Mouse (Mus musculus): ENCODE data around the gene Hist1h1d.
"Not testable (repeated sequence)": the region's sequence is repeated elsewhere in the genome, so short reads cannot be mapped to it uniquely, and the experiment has no call there.

The Hist1h1d gene

GRCm38 (mm10) chr13:23529480-23530165 is 23.4 kb upstream of the Hist1h1d start:
- DNase-seq (ENCODE audit: low spot score in 2 of 2) = no peak

DNA sequence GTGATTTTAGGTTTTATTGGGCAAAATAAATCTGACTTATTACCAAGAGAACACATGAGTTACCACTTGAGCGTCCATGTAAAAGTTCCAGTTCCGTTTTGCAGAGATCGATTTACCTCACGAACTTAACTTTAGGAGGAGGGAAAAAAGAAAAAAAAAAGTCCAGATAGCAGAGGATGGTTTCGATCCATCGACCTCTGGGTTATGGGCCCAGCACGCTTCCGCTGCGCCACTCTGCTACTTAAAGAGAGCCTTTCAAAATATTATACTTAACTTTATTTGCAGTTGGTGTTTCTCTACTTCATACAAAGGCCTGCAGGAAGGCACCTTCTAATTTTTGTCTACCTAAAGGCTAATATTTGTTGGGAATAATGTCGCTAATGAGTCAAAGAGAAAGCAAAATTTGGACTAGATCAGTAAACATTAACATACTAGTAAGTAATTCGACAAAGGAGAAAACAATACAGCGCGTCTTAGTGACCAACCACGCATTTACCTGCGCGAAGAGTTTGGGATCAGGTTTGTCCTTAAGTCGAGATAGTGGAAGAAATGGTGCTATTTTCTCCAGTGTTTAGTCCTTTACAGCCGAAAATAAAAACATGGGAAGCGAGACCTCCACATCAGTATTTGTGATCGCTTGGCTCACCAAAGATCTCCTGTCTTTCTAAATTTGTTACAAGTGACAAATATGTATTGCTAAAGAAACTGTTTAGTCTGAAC is 22.7 kb upstream of the Hist1h1d start:
- peak; percentile 59 to 84 for DNase-seq (ENCODE audit: low spot score in 2 of 2)

DNA sequence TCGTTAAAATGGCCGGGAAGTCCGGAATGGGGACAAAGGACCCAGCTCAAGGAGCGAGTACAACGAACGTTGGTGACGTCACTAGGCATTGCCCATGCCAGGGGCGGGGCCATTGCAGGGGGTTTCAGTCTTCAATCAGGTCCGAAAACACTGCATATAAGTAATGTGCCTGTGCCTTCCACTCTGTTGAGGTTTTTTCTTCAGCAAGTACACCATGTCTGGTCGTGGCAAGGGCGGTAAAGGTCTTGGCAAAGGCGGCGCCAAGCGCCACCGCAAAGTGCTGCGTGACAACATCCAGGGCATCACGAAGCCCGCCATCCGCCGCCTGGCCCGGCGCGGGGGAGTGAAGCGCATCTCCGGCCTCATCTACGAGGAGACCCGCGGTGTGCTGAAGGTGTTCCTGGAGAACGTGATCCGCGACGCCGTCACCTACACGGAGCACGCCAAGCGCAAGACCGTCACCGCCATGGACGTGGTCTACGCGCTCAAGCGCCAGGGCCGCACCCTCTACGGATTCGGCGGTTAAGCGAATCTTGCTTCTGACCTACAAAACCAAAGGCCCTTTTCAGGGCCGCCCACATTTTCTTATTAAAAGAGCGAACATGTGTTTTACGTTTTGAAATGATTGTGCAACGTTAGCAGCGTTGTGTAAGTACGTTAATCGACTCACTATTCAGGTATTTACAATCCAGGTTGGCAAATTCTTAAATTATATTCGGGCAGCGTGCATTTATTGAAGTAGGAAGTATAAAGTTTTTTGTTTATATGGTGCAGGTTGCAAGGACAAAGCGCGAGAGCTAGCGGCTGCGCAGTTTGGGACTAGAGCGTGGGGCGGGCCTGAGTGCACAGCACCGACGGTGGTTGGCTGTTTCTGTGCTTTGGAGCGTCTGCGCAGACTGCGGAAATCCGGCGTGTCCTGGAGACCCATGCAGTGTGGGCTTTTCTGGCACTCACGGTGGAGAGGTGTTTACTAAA is 21.9 kb upstream of the Hist1h1d start, which contains the start of gene Hist1h4h:
TSS of gene Hist1h4h (plus strand) at position 150 of the 975 bp plus-strand sequence.
- peak; percentile 97 to 98 for DNase-seq (ENCODE audit: low spot score in 2 of 2)

GRCm38 (mm10) chr13:23532262-23533075 is 20.6 kb upstream of the Hist1h1d start:
- no peak for DNase-seq (ENCODE audit: low spot score in 2 of 2)

DNA sequence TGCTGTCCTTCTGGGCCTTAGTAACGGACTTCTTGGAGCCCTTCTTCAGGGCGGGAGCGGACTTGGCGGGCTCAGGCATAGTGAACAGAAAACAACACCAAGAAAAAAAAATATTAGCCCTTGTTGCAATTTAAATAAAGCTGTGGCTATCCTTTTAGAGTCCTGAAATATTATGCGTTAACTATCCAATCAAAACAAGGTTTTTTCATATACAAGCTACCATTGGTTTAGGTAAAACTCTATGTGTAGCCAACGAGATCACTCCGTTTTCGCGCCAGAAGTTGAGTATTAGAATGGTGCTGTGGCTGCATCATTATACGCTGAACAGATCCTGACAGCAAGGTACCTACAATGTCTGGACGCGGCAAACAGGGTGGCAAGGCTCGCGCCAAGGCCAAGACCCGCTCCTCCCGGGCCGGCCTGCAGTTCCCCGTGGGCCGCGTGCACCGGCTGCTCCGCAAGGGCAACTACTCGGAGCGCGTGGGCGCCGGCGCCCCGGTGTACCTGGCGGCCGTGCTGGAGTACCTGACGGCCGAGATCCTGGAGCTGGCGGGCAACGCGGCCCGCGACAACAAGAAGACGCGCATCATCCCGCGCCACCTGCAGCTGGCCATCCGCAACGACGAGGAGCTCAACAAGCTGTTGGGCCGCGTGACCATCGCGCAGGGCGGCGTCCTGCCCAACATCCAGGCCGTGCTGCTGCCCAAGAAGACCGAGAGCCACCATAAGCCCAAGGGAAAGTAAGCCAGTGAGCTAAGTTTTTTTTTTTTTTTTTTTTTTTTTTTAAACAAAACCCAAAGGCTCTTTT is 19.3 kb upstream of the Hist1h1d start, which contains the start of gene Hist1h2af:
TSS of gene Hist1h2af (plus strand) at position 347 of the 808 bp plus-strand sequence.
- DNase-seq (ENCODE audit: low spot score in 2 of 2) = peak; percentile 78 to 84

GRCm38 (mm10) chr13:23534368-23535131 is 18.5 kb upstream of the Hist1h1d start:
- peak in 1 of 2 experiments; percentile 45 for DNase-seq (ENCODE audit: low spot score in 2 of 2)

DNA sequence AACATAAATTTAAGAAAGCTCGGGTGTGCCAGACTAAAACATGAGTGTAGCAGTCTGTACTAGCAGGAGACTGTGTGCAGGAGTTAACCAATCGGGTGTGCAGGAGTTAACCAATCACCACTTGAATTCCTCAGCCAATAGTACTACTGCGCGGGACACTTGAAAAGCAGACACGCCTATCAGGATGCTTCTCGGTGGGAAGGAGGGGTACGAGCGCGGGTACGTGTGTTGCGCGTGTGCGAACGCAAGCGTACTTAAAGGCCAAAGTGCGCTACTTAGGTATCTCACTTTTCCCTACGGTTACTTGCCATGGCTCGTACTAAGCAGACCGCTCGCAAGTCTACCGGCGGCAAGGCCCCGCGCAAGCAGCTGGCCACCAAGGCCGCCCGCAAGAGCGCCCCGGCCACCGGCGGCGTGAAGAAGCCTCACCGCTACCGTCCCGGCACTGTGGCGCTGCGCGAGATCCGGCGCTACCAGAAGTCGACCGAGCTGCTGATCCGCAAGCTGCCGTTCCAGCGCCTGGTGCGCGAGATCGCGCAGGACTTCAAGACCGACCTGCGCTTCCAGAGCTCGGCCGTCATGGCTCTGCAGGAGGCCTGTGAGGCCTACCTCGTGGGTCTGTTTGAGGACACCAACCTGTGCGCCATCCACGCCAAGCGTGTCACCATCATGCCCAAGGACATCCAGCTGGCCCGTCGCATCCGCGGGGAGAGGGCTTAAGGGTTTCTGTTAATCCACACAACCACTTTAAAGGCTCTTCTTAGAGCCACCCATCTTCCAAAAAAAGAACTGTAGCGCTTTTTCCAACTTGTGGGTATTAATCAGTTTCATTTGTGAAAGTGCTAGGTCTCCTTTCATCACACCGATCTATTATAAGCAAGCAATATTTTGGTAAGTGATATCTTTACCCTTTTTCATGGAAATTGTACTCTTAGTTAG is 17.7 kb upstream of the Hist1h1d start, which contains the start of gene Hist1h3g:
TSS of gene Hist1h3g (plus strand) at position 286 of the 939 bp plus-strand sequence.
- peak; percentile 88 to 94 for DNase-seq (ENCODE audit: low spot score in 2 of 2)

DNA sequence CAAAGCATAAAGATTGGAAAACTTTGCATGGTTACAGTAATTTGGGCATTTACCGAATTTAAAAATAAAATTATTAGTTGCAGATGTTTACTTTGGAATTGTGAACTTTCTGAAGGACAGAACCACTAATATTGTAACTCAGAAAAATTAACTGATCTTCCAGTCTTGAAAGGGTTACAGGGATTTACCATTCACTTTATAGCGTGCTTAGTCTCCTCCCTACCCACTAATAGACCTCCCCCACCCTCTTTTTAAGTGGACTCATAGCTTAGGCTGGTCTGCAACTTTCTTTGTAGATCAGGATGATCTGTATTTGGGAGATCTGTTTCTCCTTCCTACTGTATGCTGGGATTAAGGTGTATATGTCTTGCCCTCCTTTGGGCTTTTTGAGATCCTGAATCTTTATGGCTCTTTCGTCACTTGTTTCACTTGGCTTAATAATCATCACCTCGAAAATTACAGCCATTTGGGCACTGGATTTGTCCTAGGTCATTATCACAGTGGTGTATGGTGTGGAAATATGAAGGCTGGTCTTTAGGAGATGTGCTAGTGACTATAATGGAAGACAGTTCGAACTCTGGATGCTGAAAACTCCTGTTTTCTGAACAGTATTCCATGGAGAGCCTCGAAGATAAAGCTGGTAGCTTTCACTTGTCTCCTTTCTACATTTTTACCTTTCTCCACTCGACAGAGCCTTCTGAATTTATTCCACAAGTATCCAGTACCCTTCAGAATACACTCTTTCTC is 16.8 kb upstream of the Hist1h1d start:
- no peak for DNase-seq (ENCODE audit: low spot score in 2 of 2)

DNA sequence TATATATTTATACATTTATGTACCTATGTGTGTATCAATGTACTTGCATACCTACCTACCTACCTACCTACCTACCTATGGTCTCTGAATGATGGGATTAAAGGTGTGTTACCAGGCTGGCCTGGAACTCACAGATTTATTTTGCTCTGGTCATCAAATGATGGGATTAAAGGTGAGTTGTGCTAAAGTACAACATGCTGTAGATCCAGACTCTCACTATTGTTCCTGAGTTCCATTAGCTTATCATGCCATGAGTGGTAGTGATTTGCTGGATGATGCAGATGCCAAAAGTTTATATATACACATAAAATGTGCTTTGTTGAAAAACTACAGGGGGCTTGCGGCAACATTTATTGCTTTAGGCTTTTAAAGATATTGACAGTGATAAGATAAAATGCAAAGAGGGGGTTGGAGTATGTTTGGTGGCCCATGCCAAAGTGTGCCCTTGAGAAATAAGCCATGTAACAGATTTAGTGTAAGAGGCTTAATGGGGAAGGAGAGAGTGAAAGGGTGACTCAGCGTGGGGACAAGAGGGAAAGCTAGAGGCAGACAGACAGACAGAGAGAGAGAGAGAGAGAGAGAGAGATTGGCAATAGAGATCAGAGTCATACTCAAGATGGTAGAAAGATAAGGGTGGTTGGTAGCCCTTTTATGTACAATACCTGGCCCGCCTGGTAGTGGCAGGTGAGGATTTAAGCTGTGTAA is 15.9 kb upstream of the Hist1h1d start:
- no peak for DNase-seq (ENCODE audit: low spot score in 2 of 2)

DNA sequence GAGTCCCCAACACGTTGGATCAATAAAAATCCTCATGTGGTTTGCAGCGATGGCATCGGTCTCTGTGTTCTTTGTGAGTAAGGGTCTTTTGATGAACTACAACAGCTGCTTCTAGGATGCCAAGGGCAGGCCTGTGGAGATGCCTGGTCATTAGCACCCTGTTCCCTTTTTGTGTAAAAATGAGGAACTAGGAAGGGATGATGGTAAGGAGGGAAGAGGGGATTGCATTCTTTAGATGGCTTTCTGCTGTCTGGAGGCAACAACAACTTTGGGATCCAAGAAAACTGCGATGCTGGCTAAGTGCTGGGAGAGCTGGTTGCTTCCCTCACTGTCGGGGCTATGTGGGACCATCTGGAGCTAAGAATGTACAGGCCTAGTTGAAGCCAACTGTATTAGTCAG is 14.8 kb upstream of the Hist1h1d start:
- no peak for DNase-seq (ENCODE audit: low spot score in 2 of 2)

DNA sequence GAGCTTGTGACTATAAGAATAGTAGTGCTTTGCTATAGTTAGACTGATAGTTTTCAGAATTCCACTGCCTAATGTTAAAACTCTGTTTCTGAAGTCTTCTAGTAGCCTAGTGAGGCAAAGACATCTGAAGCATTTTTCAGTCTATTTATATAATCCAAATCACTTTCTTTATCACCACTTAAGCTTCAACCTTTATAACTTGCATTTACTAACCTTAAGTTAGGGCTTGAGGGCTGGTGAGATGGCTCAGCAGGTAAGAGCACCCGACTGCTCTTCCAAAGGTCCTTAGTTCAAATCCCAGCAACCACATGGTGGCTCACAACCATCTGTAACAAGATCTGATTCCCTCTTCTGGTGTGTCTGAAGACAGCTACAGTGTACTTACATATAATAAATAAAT is 13.2 kb upstream of the Hist1h1d start:
- DNase-seq (ENCODE audit: low spot score in 2 of 2) = not testable (repeated sequence)

GRCm38 (mm10) chr13:23541497-23541896 is 11.6 kb upstream of the Hist1h1d start:
- DNase-seq (ENCODE audit: low spot score in 2 of 2) = no peak

GRCm38 (mm10) chr13:23542225-23542980 is 10.7 kb upstream of the Hist1h1d start:
- not testable (repeated sequence) for DNase-seq (ENCODE audit: low spot score in 2 of 2)

GRCm38 (mm10) chr13:23542999-23543607 is 10.0 kb upstream of the Hist1h1d start, which contains the start of gene Hist1h2bh:
Gene Hist1h2bh (minus strand): TSS chr13:23543392.
- peak; percentile 82 to 86 for DNase-seq (ENCODE audit: low spot score in 2 of 2)
